In genomic region chr7:127472060-127472459, GRCm38 (mm10) we compare ENCODE assay signal across 8 mouse cellular contexts. TPM values are rescaled to one million over a fixed set of nuclear protein-coding genes. Genes with fewer than 3 reads are reported as not detected.
DNase-seq lines count a peak whose midpoint lies in the region; ATAC-seq and TF ChIP-seq lines count a peak whose summit lies in the region.

No protein-coding gene starts in this region.

- H3K36me3 ChIP-seq in hindbrain, embryonic 12.5 days, result peaks cover 43% of the 10 kb centered on the region
- peaks cover 31% of the 10 kb centered on the region for H3K36me3 ChIP-seq in midbrain, embryonic 15.5 days (replicated peaks)

- ATAC-seq in hindbrain, embryonic 12.5 days (ENCODE audit: low FRiP score), result no peak
- no peak for ATAC-seq in midbrain, embryonic 15.5 days (replicated peaks)
- ATAC-seq in monocyte, adult 5-6 weeks (replicated peaks; ENCODE audit: insufficient number of reproducible peaks, low FRiP score, low TSS enrichment, poor library complexity, severe bottlenecking), result no peak

- H3K9ac ChIP-seq in hindbrain, embryonic 12.5 days, result peak overlapping the region; percentile 96
- peak overlapping the region; percentile 91 for H3K9ac ChIP-seq in midbrain, embryonic 15.5 days

- H3K27ac ChIP-seq in left cerebral cortex, adult 2 months, result peak overlapping the region; percentile 97
- peak overlapping the region; percentile 98 for H3K27ac ChIP-seq in hindbrain, embryonic 12.5 days
- peak overlapping the region; percentile 94 for H3K27ac ChIP-seq in midbrain, embryonic 15.5 days

- H3K27me3 ChIP-seq in hindbrain, embryonic 12.5 days, result no peaks in the 10 kb centered on the region
- no peaks in the 10 kb centered on the region for H3K27me3 ChIP-seq in midbrain, embryonic 15.5 days (replicated peaks)

- H3K4me2 ChIP-seq in hindbrain, embryonic 12.5 days (replicated peaks), result peak overlapping the region; percentile 76
- peak overlapping the region; percentile 70 for H3K4me2 ChIP-seq in midbrain, embryonic 15.5 days

- intact Hi-C loops in left cerebral cortex, adult 2 months (cut with DNase I), result loop anchor here (1.0 to 5.0 kb wide), 2 partner anchors 110 to 125 kb away; partner anchors contain the start of gene Zfp768
- intact Hi-C loops in left cerebral cortex, postnatal 4 days (cut with DNase I), result loop anchor here (10.0 kb wide), 1 partner anchor 107 kb away; no protein-coding TSS in a partner anchor

- WGBS in hindbrain, embryonic 12.5 days, result 2% methylated on average over 7 of the region's 7 CpGs
- WGBS in midbrain, embryonic 15.5 days, result under 1% methylated on average over 7 of the region's 7 CpGs

- TF ChIP-seq CTCF in left cerebral cortex, adult 2 months (IDR thresholded peaks at IDR 0.05), result no peak

- no peak for DNase-seq in left cerebral cortex, adult 2 months (ENCODE audit: extremely low spot score in 1 of 2, low spot score in 2 of 2)
- no peak for DNase-seq in left cerebral cortex, postnatal 4 days
- peak; percentile 35 for DNase-seq in brain, adult 2 months (ENCODE audit: low read depth, low spot score)
- no peak for DNase-seq in adrenal gland, adult 18-20 months (ENCODE audit: low spot score in 2 of 2)
- DNase-seq in spleen, adult 12 weeks (ENCODE audit: low spot score), result no peak

- H3K9me3 ChIP-seq in hindbrain, embryonic 12.5 days (replicated peaks), result no peaks in the 10 kb centered on the region
- H3K9me3 ChIP-seq in midbrain, embryonic 15.5 days, result no peaks in the 10 kb centered on the region

- H3K4me1 ChIP-seq in hindbrain, embryonic 12.5 days, result peaks cover 20% of the 10 kb centered on the region
- H3K4me1 ChIP-seq in midbrain, embryonic 15.5 days, result peaks cover 24% of the 10 kb centered on the region

- H3K4me3 ChIP-seq in left cerebral cortex, adult 2 months, result peak overlapping the region; percentile 81
- peak overlapping the region; percentile 89 for H3K4me3 ChIP-seq in hindbrain, embryonic 12.5 days
- H3K4me3 ChIP-seq in midbrain, embryonic 15.5 days, result peak overlapping the region; percentile 68

RNA-seq across cellular contexts. Expression of gene Fbrs, which starts 6.9 kb away (rescaled TPM):
- total RNA-seq in left cerebral cortex, adult 2 months (2021), result 10 to 100 TPM; 62.3 to 63.9 TPM
- total RNA-seq in left cerebral cortex, postnatal 4 days (2021), result 10 to 100 TPM; 70.8 to 71.2 TPM
- polyA plus RNA-seq in hindbrain, embryonic 12.5 days (2016; fragmentation: Nextera tagmentation; extraction: Ambion mirVana), result 14.4 and 15.6 TPM in 2 replicates
- polyA plus RNA-seq in midbrain, embryonic 15.5 days (2015; fragmentation: Nextera tagmentation; extraction: Ambion mirVana), result 13.8 and 15.9 TPM in 2 replicates
- total RNA-seq in adrenal gland, adult 18-20 months (2021), result 10 to 100 TPM; 67.2 to 81.1 TPM
- total RNA-seq in monocyte, adult 5-6 weeks (2017), result 27.9 to 55.8 TPM (median 33.5 TPM) in 3 replicates

RNA-seq across cellular contexts. Expression of gene Prr14, which starts 12.6 kb away (rescaled TPM):
- total RNA-seq in left cerebral cortex, adult 2 months (2021), result 10 to 100 TPM; 28.4 to 33.4 TPM
- 10 to 100 TPM; 35.4 to 35.6 TPM for total RNA-seq in left cerebral cortex, postnatal 4 days (2021)
- 55.4 and 56.3 TPM in 2 replicates for polyA plus RNA-seq in hindbrain, embryonic 12.5 days (2016; fragmentation: Nextera tagmentation; extraction: Ambion mirVana)
- polyA plus RNA-seq in midbrain, embryonic 15.5 days (2015; fragmentation: Nextera tagmentation; extraction: Ambion mirVana), result 40.5 TPM in 2 replicates
- total RNA-seq in adrenal gland, adult 18-20 months (2021), result 10 to 100 TPM; 42.7 to 56.1 TPM
- 63.5 to 76.8 TPM (median 69.4 TPM) in 3 replicates for total RNA-seq in monocyte, adult 5-6 weeks (2017)

RNA-seq across cellular contexts. Expression of gene Zfp689, which starts 23.1 kb away (rescaled TPM):
- 1 to 10 TPM; 5.5 to 6.7 TPM for total RNA-seq in left cerebral cortex, adult 2 months (2021)
- total RNA-seq in left cerebral cortex, postnatal 4 days (2021), result 1 to 10 TPM; 9.5 to 9.7 TPM
- 16.3 and 17.7 TPM in 2 replicates for polyA plus RNA-seq in hindbrain, embryonic 12.5 days (2016; fragmentation: Nextera tagmentation; extraction: Ambion mirVana)
- polyA plus RNA-seq in midbrain, embryonic 15.5 days (2015; fragmentation: Nextera tagmentation; extraction: Ambion mirVana), result 16.1 and 16.4 TPM in 2 replicates
- total RNA-seq in adrenal gland, adult 18-20 months (2021), result 1 to 10 TPM; 3.9 to 4.1 TPM
- total RNA-seq in monocyte, adult 5-6 weeks (2017), result 1.4 to 2.8 TPM (median 1.9 TPM) in 3 replicates

RNA-seq across cellular contexts. Expression of gene Srcap, which starts 39.7 kb away (rescaled TPM):
- total RNA-seq in left cerebral cortex, adult 2 months (2021), result 100 to 1,000 TPM; 122 to 126 TPM
- 100 to 1,000 TPM; 113 to 128 TPM for total RNA-seq in left cerebral cortex, postnatal 4 days (2021)
- polyA plus RNA-seq in hindbrain, embryonic 12.5 days (2016; fragmentation: Nextera tagmentation; extraction: Ambion mirVana), result 90.8 and 96.2 TPM in 2 replicates
- 60.4 and 68.0 TPM in 2 replicates for polyA plus RNA-seq in midbrain, embryonic 15.5 days (2015; fragmentation: Nextera tagmentation; extraction: Ambion mirVana)
- total RNA-seq in adrenal gland, adult 18-20 months (2021), result 10 to 100 TPM; 71.7 to 78.8 TPM
- total RNA-seq in monocyte, adult 5-6 weeks (2017), result 12.3 to 47.6 TPM (median 26.1 TPM) in 3 replicates

RNA-seq across cellular contexts. Expression of gene Gm42715, which starts 47.3 kb away (rescaled TPM):
- 10 to 100 TPM; 12.6 TPM for total RNA-seq in left cerebral cortex, adult 2 months (2021)
- 10 to 100 TPM; 14.5 to 14.6 TPM for total RNA-seq in left cerebral cortex, postnatal 4 days (2021)
- polyA plus RNA-seq in hindbrain, embryonic 12.5 days (2016; fragmentation: Nextera tagmentation; extraction: Ambion mirVana), result 16.7 and 16.9 TPM in 2 replicates
- polyA plus RNA-seq in midbrain, embryonic 15.5 days (2015; fragmentation: Nextera tagmentation; extraction: Ambion mirVana), result 17.4 and 17.5 TPM in 2 replicates
- total RNA-seq in adrenal gland, adult 18-20 months (2021), result 10 to 100 TPM; 18.3 to 21.1 TPM
- 2.3 to 18.1 TPM (median 5.0 TPM) in 3 replicates for total RNA-seq in monocyte, adult 5-6 weeks (2017)
